Mouse (Mus musculus) ES-E14 (cell line): ENCODE data around the gene Bcar3. TPM values are rescaled to one million over a fixed set of nuclear protein-coding genes. Genes with fewer than 3 reads are reported as not detected.

Experiments used
- DNase-seq: peaks from one replicate; pipeline ENCODE4 v3.0.0-alpha.2; 2013; ENCODE audit warnings: low read depth, low spot score
- H3K27ac ChIP-seq: 2 replicates; pipeline ENCODE4 v1.5.1; 2012; ENCODE audit warnings: low read depth, mild to moderate bottlenecking, low read length, moderate library complexity, mixed read lengths; ENCODE audit not compliant: poor library complexity, insufficient read depth, severe bottlenecking
- H3K36me3 ChIP-seq: 2 replicates; pipeline ENCODE4 v1.6.1; 2012; ENCODE audit warnings: mild to moderate bottlenecking, low read length, moderate library complexity, mixed read lengths; ENCODE audit not compliant: control insufficient read depth, poor library complexity, insufficient read depth, severe bottlenecking
- H3K4me1 ChIP-seq, 2 experiments: fragments of 150-350 bp in 1 of 2; sonication (generic) in 1 of 2; 2 replicates each; pipeline ENCODE4 v1.6.1; 2012; ENCODE audit warnings: low read length in 2 of 2, mild to moderate bottlenecking in 1 of 2, mixed read lengths in 1 of 2; ENCODE audit not compliant: control insufficient read depth in 2 of 2, insufficient read depth in 2 of 2, poor library complexity in 1 of 2
- H3K4me3 ChIP-seq, 2 experiments: fragments of 150-350 bp in 1 of 2; sonication (generic) in 1 of 2; 2 replicates each; pipeline ENCODE4 v1.5.1; 2012; ENCODE audit warnings: low read length in 2 of 2, low read depth in 1 of 2, mild to moderate bottlenecking in 1 of 2, mixed read lengths in 1 of 2; ENCODE audit not compliant: insufficient read depth in 1 of 2, poor library complexity in 1 of 2, severe bottlenecking in 1 of 2
- H3K9ac ChIP-seq: 2 replicates; pipeline ENCODE4 v1.6.1; 2012; ENCODE audit warnings: low read depth, mild to moderate bottlenecking, low read length, mixed read lengths; ENCODE audit not compliant: poor library complexity, insufficient read depth, severe bottlenecking
- H3K9me3 ChIP-seq: fragments of 150-350 bp; sonication (generic); 2 replicates; pipeline ENCODE4 v1.6.1; 2012; ENCODE audit warnings: low read depth, mild to moderate bottlenecking, low read length; ENCODE audit not compliant: control insufficient read depth, insufficient read depth
- CHD2 ChIP-seq: IDR thresholded peaks from 2 replicates; pipeline ENCODE4 v1.6.1; 2014; ENCODE audit warnings: mild to moderate bottlenecking, low read depth, low read length, inconsistent platforms
- HCFC1 ChIP-seq: IDR thresholded peaks from 2 replicates; pipeline ENCODE4 v1.6.1; 2012; ENCODE audit warnings: low read length, inconsistent platforms, borderline replicate concordance; ENCODE audit not compliant: insufficient read depth
- MAFK ChIP-seq: IDR thresholded peaks from 2 replicates; pipeline ENCODE4 v1.6.1; 2014; ENCODE audit warnings: mild to moderate bottlenecking, low read depth, low read length, inconsistent platforms; ENCODE audit not compliant: insufficient read depth
- ZC3H11A ChIP-seq: IDR thresholded peaks from 2 replicates; pipeline ENCODE4 v1.6.1; 2012; ENCODE audit warnings: low read depth, mild to moderate bottlenecking, inconsistent platforms, low read length, borderline replicate concordance
- ZNF384 ChIP-seq: IDR thresholded peaks from 2 replicates; pipeline ENCODE4 v1.6.1; 2012; ENCODE audit warnings: low read depth, low read length, inconsistent platforms
- in situ Hi-C, 2 experiments: fragments of 600-800 bp; cut with MboI; formaldehyde crosslinking; loops; one replicate each; pipeline ENCODE4 v1.15.1; 2025; ENCODE audit warnings: low sequenced_read_pairs in 2 of 2, inconsistent platforms in 1 of 2; ENCODE audit not compliant: unreplicated experiment in 2 of 2
- total RNA-seq: library from RNA; depleted of rRNA; stranded (reverse); fragments of 300-350 nt; gene quantifications from 2 replicates; pipeline ENCODE4 v1.2.3, GENCODE M21; 2012

The Bcar3 gene
- total RNA-seq, 1 experiment = 24.5 TPM

DNA sequence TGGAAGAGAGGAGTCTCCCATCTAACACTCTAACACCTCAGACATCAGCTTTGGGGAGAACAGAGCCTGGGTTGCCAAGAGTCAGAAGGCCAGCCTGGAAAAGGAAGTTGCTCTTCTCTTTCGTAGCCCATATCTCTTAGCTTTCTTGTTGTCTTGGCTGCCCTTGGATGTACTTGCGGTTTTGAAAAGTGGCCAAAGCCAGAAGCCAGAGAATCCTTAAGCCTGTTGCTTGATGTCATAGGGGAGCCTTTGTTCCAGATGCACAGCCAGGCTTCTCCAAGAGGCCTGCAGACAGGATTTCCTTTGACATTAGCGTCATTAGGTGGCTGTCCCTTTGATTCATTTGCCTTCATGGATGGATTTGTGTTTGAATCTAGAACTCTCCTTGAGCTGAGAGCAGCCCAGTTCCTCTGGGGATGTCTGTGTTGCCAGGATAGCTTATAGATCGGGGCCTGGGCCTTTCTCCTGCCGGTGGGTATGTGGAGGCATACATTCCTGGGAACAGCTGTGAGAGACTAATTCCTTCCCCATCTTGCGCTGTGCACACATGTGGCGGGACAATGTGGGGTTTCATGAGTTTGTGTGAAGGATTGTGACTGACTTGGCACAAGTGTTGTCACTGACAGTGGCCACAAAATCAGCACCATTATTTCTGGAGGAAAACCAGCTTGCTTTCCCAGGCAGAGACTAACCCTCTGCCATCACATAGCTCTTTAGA, 137.0 kb downstream of the Bcar3 start:
- in situ Hi-C loops = no loop called here
- no peaks in the 10 kb centered on the region for H3K9me3 ChIP-seq
- H3K4me3 ChIP-seq = no peak overlapping the region
- H3K27ac ChIP-seq = no peak overlapping the region
- peaks cover 17% of the 10 kb centered on the region for H3K36me3 ChIP-seq
- peaks cover 12 to 28% of the 10 kb centered on the region in 2 experiments for H3K4me1 ChIP-seq
- DNase-seq = no peak
- no peak overlapping the region for H3K9ac ChIP-seq
- TF ChIP-seq HCFC1 (no peak), MAFK (no peak), CHD2 (no peak), ZC3H11A (no peak), ZNF384 (no peak)

DNA sequence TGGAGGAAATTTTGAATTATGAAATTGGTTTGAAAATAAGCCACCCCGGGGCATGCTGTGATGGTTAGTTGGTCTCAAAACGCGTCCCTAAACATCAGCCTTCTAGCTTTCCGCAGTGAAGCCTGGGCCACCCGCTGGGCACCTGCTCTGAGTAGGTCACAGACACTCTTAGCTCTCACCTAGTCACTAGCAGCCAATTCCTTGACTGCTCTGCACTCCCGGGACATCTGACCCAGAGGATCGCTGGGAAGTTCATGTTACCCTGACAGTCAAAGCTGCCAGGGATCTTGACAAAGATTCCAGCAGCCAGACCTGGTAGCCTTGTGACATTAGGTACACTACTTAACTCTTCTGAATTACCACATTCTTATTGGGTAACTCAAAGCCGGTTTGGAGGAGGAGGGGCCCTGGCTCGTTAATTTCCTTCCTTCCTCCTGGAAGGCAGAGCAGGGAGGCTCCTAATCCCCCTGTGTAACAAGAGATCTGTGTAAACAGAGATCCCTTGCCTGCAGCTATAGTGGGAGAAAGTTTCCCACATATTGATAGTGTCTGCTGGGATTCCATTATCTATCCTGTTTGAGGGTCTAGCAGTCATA, 139.0 kb downstream of the Bcar3 start:
- H3K9ac ChIP-seq = peak overlapping the region; percentile 16
- peak overlapping the region; percentile 35 to 50; a peak in 3 of 4 replicates for H3K4me3 ChIP-seq
- H3K36me3 ChIP-seq = peaks cover 9% of the 10 kb centered on the region; the same call in 1 of the 2 replicates
- H3K9me3 ChIP-seq = no peaks in the 10 kb centered on the region
- peak overlapping the region; percentile 88 for H3K27ac ChIP-seq
- in situ Hi-C loops = no loop called here
- TF ChIP-seq ZNF384 (no peak), MAFK (0 out of 2 replicates have a peak, but pooled peaks have one; percentile 2), HCFC1 (0 out of 2 replicates have a peak, but pooled peaks have one; percentile 32)
- DNase-seq = no peak
- peaks cover 21 to 36% of the 10 kb centered on the region in 2 experiments for H3K4me1 ChIP-seq

DNA sequence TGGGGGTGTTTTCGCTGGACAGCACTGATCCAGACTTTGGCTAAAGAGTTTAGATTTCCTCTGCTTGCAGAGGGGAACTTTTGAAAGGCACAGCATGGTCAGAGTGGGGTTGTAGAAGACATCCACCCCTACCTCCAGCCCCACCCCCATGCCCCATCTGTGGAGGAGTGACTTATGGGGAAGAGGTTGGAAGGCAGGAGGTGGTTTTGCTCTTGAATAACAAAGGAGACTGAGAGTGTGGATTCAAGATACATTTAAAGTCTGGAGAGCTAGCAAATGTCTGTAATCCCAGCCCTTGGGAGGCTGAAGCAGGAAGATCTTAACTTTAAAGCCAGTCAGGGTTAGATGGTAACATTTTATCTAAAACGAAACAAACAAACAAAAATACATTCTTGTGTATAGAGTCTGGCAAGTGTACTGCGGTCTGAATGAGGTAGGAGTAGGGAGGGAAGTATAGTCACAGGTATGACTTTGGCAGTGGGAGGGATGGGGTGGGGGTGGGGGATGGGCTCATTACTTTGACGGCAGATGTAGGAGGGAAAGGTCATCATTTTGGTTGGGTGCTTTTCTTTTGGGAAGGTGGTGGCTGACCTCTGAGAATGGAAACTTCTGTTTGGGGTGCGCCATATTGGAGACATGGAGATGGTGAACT, 140.2 kb downstream of the Bcar3 start:
- peaks cover 21 to 34% of the 10 kb centered on the region in 2 experiments for H3K4me1 ChIP-seq
- H3K36me3 ChIP-seq = peaks cover 4% of the 10 kb centered on the region; the same call in 1 of the 2 replicates
- in situ Hi-C loops = no loop called here
- H3K4me3 ChIP-seq = peak overlapping the region; percentile 12 to 33
- TF ChIP-seq HCFC1 = 0 out of 2 replicates have a peak, but pooled peaks have one; percentile 37
- TF ChIP-seq ZC3H11A = no peak
- TF ChIP-seq MAFK = 0 out of 2 replicates have a peak, but pooled peaks have one; percentile 20
- peak; percentile 53; the same call in 1 of the 2 replicates for TF ChIP-seq CHD2
- H3K9ac ChIP-seq = peak overlapping the region; percentile 21; the same call in 1 of the 2 replicates
- peak overlapping the region; percentile 87 for H3K27ac ChIP-seq
- no peaks in the 10 kb centered on the region for H3K9me3 ChIP-seq
- DNase-seq = peak; percentile 84

DNA sequence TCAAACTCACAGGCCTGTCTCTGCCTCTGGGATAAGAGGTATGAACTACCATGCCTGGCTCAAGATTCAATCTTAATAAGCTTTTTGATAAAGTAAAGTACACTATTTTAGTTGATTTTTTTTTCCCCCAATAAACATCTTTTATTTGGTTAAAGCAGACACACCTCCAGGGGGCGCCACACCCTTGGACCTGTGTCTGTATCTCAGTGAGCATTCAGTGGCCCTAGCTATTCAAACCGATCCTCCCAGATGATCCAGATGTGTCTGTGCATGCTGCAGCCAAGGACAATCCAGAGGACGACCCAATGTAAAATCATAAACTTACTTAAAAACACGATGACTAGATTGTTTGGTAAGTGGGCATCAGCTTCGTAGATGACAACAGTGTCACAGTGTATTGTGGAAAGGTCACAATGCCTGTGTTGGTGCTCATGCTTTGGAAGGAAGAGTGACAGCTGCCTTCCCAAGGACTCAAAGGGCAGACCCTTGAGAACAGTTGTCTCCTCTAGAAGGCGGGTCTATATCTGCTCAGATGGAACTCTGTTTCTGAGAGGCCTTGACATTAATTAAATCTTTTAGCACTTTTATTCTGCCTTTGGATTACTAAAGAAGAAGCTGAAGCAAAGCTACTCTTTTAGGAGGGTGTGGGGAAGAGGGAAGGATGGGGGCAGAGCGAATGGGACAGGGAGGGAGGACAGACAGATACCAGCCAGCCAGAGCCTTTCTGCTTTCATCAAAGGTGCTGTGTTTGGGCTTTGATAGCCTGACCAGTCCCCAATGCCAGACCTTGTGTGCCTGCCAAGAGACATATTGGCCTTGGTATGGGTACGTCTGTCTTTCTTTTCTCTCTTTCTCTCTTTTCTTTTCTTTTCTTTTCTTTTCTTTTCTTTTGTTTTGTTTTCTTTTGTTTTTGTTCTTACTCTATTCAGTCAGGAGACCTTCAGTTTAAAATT, 141.3 kb downstream of the Bcar3 start:
- TF ChIP-seq MAFK = no peak
- no peak for TF ChIP-seq CHD2
- no peak for TF ChIP-seq ZNF384
- TF ChIP-seq HCFC1 = no peak
- TF ChIP-seq ZC3H11A = no peak
- Histone ChIP-seq H3K9ac (no peak overlapping the region; the same call in 1 of the 2 replicates), H3K9me3 (no peaks in the 10 kb centered on the region), H3K4me1 (peaks cover 21 to 35% of the 10 kb centered on the region in 2 experiments), H3K36me3 (peaks cover 3% of the 10 kb centered on the region; the same call in 1 of the 2 replicates), H3K4me3 (peak overlapping the region in 1 of 2 experiments; percentile 33; a peak in 1 of 4 replicates), H3K27ac (peak overlapping the region; percentile 87)
- in situ Hi-C loops = no loop called here
- DNase-seq = no peak
